Mouse (Mus musculus) limb, embryonic 14.5 days (tissue): ENCODE results near the gene Car5a. TPM values are rescaled to one million over a fixed set of nuclear protein-coding genes. Genes with fewer than 3 reads are reported as not detected.
A peak's percentile ranks its signal among the peaks of the same experiment; 100 is the strongest.

Experiments
- ATAC-seq: fragments of 200-750 bp; cut with Nextera tagmentation; 2 replicates; pipeline ENCODE4 v1.8.0; 2017; ENCODE audit warnings: low read depth, moderate number of reproducible peaks, moderate TSS enrichment; ENCODE audit not compliant: low FRiP score
- DNase-seq: peaks from one replicate; pipeline ENCODE4 v3.0.0-alpha.2; 2015; ENCODE audit warnings: low spot score
- H3K27ac ChIP-seq: fragments of 300-500 bp; sonication (generic); replicated peaks from 2 replicates; pipeline ENCODE4 v1.5.1; 2014; ENCODE audit warnings: low read depth, mild to moderate bottlenecking, low read length, moderate library complexity, mixed read lengths
- H3K27me3 ChIP-seq: fragments of 300-500 bp; sonication (generic); 2 replicates; pipeline ENCODE4 v1.6.1; 2014; ENCODE audit warnings: low read length, mixed read lengths; ENCODE audit not compliant: control insufficient read depth, insufficient read depth
- H3K36me3 ChIP-seq: fragments of 300-500 bp; sonication (generic); 2 replicates; pipeline ENCODE4 v1.6.1; 2014; ENCODE audit warnings: mild to moderate bottlenecking, low read length, moderate library complexity, mixed read lengths; ENCODE audit not compliant: control insufficient read depth, insufficient read depth
- H3K4me1 ChIP-seq: fragments of 300-500 bp; sonication (generic); 2 replicates; pipeline ENCODE4 v1.6.1; 2014; ENCODE audit warnings: antibody characterized with exemption, low read length, mixed read lengths; ENCODE audit not compliant: control insufficient read depth, insufficient read depth
- H3K4me2 ChIP-seq: fragments of 300-500 bp; sonication (generic); replicated peaks from 2 replicates; pipeline ENCODE4 v1.6.1; 2014; ENCODE audit warnings: low read depth, mild to moderate bottlenecking, low read length, moderate library complexity; ENCODE audit not compliant: severe bottlenecking
- H3K4me3 ChIP-seq: fragments of 300-500 bp; sonication (generic); replicated peaks from 2 replicates; pipeline ENCODE4 v1.5.1; 2014; ENCODE audit warnings: low read length
- H3K9ac ChIP-seq: fragments of 300-500 bp; sonication (generic); 2 replicates; pipeline ENCODE4 v1.6.1; 2014; ENCODE audit warnings: mild to moderate bottlenecking, low read depth, low read length, moderate library complexity; ENCODE audit not compliant: severe bottlenecking
- H3K9me3 ChIP-seq: fragments of 300-500 bp; sonication (generic); 2 replicates; pipeline ENCODE4 v1.6.1; 2016; ENCODE audit warnings: low read length; ENCODE audit not compliant: control insufficient read depth
- POLR2A ChIP-seq: fragments of 200-500 bp; IDR thresholded peaks from 2 replicates; pipeline ENCODE4 v1.8.0; 2012; ENCODE audit warnings: inconsistent platforms, mild to moderate bottlenecking, moderate library complexity, borderline replicate concordance; ENCODE audit not compliant: insufficient read depth, insufficient read length; ENCODE audit errors: extremely low read depth
- WGBS: fragments of 180-500 bp; shearing (Covaris S2); extraction: QIAGEN DNeasy Blood & Tissue Kit; methylation state at CpG from one replicate; pipeline ENCODE4 v1.1.7; 2014; 5-methylcytosine and 5-hydroxymethylcytosine counted together
- polyA plus RNA-seq, 2 experiments: library from polyadenylated mRNA; depleted of rRNA in 1 of 2; stranded (reverse) in 1 of 2; unstranded in 1 of 2; fragments of >200 nt; fragmentation: Nextera tagmentation in 1 of 2; extraction: Ambion mirVana in 1 of 2; gene quantifications; 2 replicates each; pipeline versions ENCODE4 v1.2.1 to v1.2.3; 2012 to 2014

The Car5a gene
- polyA plus RNA-seq, 2 experiments, result not detected

GRCm38 (mm10) chr8:121927316-121927715 is 17.4 kb downstream of the Car5a start:
- H3K4me2 ChIP-seq, result no peak overlapping the region
- DNase-seq (peak; percentile 63), ATAC-seq (no peak)
- H3K4me1 ChIP-seq, result no peaks in the 10 kb centered on the region
- WGBS, result 33% methylated on average over 8 of the region's 8 CpGs
- H3K9me3 ChIP-seq, result no peaks in the 10 kb centered on the region
- no peak overlapping the region for H3K4me3 ChIP-seq
- no peaks in the 10 kb centered on the region for H3K27me3 ChIP-seq
- no peak overlapping the region for H3K27ac ChIP-seq
- H3K36me3 ChIP-seq, result no peaks in the 10 kb centered on the region
- TF ChIP-seq POLR2A, result no peak
- no peak overlapping the region for H3K9ac ChIP-seq

- no peak overlapping the region for H3K9ac ChIP-seq
- H3K27ac ChIP-seq, result no peak overlapping the region
- H3K9me3 ChIP-seq, result no peaks in the 10 kb centered on the region
- no peak overlapping the region for H3K4me2 ChIP-seq
- no peaks in the 10 kb centered on the region for H3K36me3 ChIP-seq
- 67% methylated on average over 8 of the region's 8 CpGs for WGBS
- H3K27me3 ChIP-seq, result no peaks in the 10 kb centered on the region
- no peak for TF ChIP-seq POLR2A
- ATAC-seq (no peak), DNase-seq (no peak)
- no peak overlapping the region for H3K4me3 ChIP-seq
- no peaks in the 10 kb centered on the region for H3K4me1 ChIP-seq
Observed at GRCm38 (mm10) chr8:121926266-121926665, 18.4 kb downstream of the Car5a start.

GRCm38 (mm10) chr8:121925624-121926023 is 19.1 kb downstream of the Car5a start:
- Histone ChIP-seq H3K9ac (no peak overlapping the region), H3K27ac (no peak overlapping the region), H3K4me3 (no peak overlapping the region), H3K4me1 (no peaks in the 10 kb centered on the region), H3K9me3 (no peaks in the 10 kb centered on the region), H3K4me2 (no peak overlapping the region), H3K27me3 (no peaks in the 10 kb centered on the region), H3K36me3 (no peaks in the 10 kb centered on the region)
- DNase-seq (peak; percentile 78), ATAC-seq (peak; percentile 55)
- WGBS, result 34% methylated on average over 10 of the region's 10 CpGs
- no peak for TF ChIP-seq POLR2A

GRCm38 (mm10) chr8:121924681-121925080 is 20.0 kb downstream of the Car5a start:
- ATAC-seq (no peak), DNase-seq (no peak)
- Histone ChIP-seq H3K4me3 (no peak overlapping the region), H3K4me1 (no peaks in the 10 kb centered on the region), H3K27ac (no peak overlapping the region), H3K36me3 (no peaks in the 10 kb centered on the region), H3K9me3 (no peaks in the 10 kb centered on the region), H3K4me2 (no peak overlapping the region), H3K27me3 (no peaks in the 10 kb centered on the region), H3K9ac (no peak overlapping the region)
- 84% methylated on average over 5 of the region's 5 CpGs for WGBS
- TF ChIP-seq POLR2A, result no peak

- no peak for ATAC-seq
- Histone ChIP-seq H3K27me3 (no peaks in the 10 kb centered on the region), H3K4me1 (no peaks in the 10 kb centered on the region), H3K9ac (no peak overlapping the region), H3K27ac (no peak overlapping the region), H3K36me3 (no peaks in the 10 kb centered on the region), H3K9me3 (no peaks in the 10 kb centered on the region), H3K4me3 (no peak overlapping the region), H3K4me2 (no peak overlapping the region)
- no peak for TF ChIP-seq POLR2A
- 64% methylated on average over 8 of the region's 8 CpGs for WGBS
- DNase-seq, result no peak
Observed at GRCm38 (mm10) chr8:121922101-121922500, 22.6 kb downstream of the Car5a start.

GRCm38 (mm10) chr8:121921582-121921981 is 23.1 kb downstream of the Car5a start:
- no peak for DNase-seq

More at GRCm38 (mm10) chr8:121921582-121921981, 23.1 kb downstream of the Car5a start:
- H3K36me3 ChIP-seq, result no peaks in the 10 kb centered on the region
- H3K9ac ChIP-seq, result no peak overlapping the region
- 83% methylated on average over 8 of the region's 8 CpGs for WGBS
- no peaks in the 10 kb centered on the region for H3K9me3 ChIP-seq
- H3K27ac ChIP-seq, result no peak overlapping the region
- no peak overlapping the region for H3K4me2 ChIP-seq
- no peaks in the 10 kb centered on the region for H3K4me1 ChIP-seq
- H3K4me3 ChIP-seq, result no peak overlapping the region
- H3K27me3 ChIP-seq, result no peaks in the 10 kb centered on the region
- no peak for TF ChIP-seq POLR2A
- no peak for ATAC-seq
